Mouse (Mus musculus): ENCODE measurements around the gene Cwc15. TPM values are rescaled to one million over a fixed set of nuclear protein-coding genes. Genes with fewer than 3 reads are reported as not detected.

Cwc15 gene
- polyA plus RNA-seq, 1 experiment: 100 TPM

- no peak for TF ChIP-seq POLR2A (IDR thresholded peaks at IDR 0.05; ENCODE audit: extremely low read depth, insufficient read depth, low read length)
- TF ChIP-seq CTCF (IDR thresholded peaks at IDR 0.05; ENCODE audit: extremely low read depth, insufficient read depth, low read length): no peak
- no peak overlapping the region for H3K4me3 ChIP-seq (ENCODE audit: insufficient read depth, low read length)
- H3K4me1 ChIP-seq (ENCODE audit: control insufficient read depth, insufficient read depth, low read length): no peaks in the 10 kb centered on the region
- no peak overlapping the region for H3K27ac ChIP-seq (ENCODE audit: insufficient read depth, low read length)
Observed at GRCm38 (mm10) chr9:14518105-14518504, 17.7 kb downstream of the Cwc15 start.

GRCm38 (mm10) chr9:14520971-14521670 is 20.7 kb downstream of the Cwc15 start:
- no peak overlapping the region for H3K27ac ChIP-seq (ENCODE audit: insufficient read depth, low read length)
- H3K4me3 ChIP-seq (ENCODE audit: insufficient read depth, low read length): no peak overlapping the region
- TF ChIP-seq POLR2A (IDR thresholded peaks at IDR 0.05; ENCODE audit: extremely low read depth, insufficient read depth, low read length) (no peak), CTCF (IDR thresholded peaks at IDR 0.05; ENCODE audit: extremely low read depth, insufficient read depth, low read length) (no peak)
- H3K4me1 ChIP-seq (ENCODE audit: control insufficient read depth, insufficient read depth, low read length): no peaks in the 10 kb centered on the region

- Histone ChIP-seq H3K4me1 (ENCODE audit: control insufficient read depth, insufficient read depth, low read length) (no peaks in the 10 kb centered on the region), H3K4me3 (ENCODE audit: insufficient read depth, low read length) (no peak overlapping the region), H3K27ac (ENCODE audit: insufficient read depth, low read length) (no peak overlapping the region)
- TF ChIP-seq CTCF (IDR thresholded peaks at IDR 0.05; ENCODE audit: extremely low read depth, insufficient read depth, low read length) (no peak), POLR2A (IDR thresholded peaks at IDR 0.05; ENCODE audit: extremely low read depth, insufficient read depth, low read length) (no peak)
Observed at GRCm38 (mm10) chr9:14521695-14522094, 21.3 kb downstream of the Cwc15 start.

- Histone ChIP-seq H3K4me3 (ENCODE audit: insufficient read depth, low read length) (no peak overlapping the region), H3K4me1 (ENCODE audit: control insufficient read depth, insufficient read depth, low read length) (no peaks in the 10 kb centered on the region), H3K27ac (ENCODE audit: insufficient read depth, low read length) (no peak overlapping the region)
- TF ChIP-seq POLR2A (IDR thresholded peaks at IDR 0.05; ENCODE audit: extremely low read depth, insufficient read depth, low read length) (no peak), CTCF (IDR thresholded peaks at IDR 0.05; ENCODE audit: extremely low read depth, insufficient read depth, low read length) (peak; percentile 89)
Observed at GRCm38 (mm10) chr9:14523408-14524043, 23.1 kb downstream of the Cwc15 start.

- no peak overlapping the region for H3K4me3 ChIP-seq (ENCODE audit: insufficient read depth, low read length)
- no peak for TF ChIP-seq POLR2A (IDR thresholded peaks at IDR 0.05; ENCODE audit: extremely low read depth, insufficient read depth, low read length)
- no peak for TF ChIP-seq CTCF (IDR thresholded peaks at IDR 0.05; ENCODE audit: extremely low read depth, insufficient read depth, low read length)
- H3K27ac ChIP-seq (ENCODE audit: insufficient read depth, low read length): no peak overlapping the region
- H3K4me1 ChIP-seq (ENCODE audit: control insufficient read depth, insufficient read depth, low read length): no peaks in the 10 kb centered on the region
Observed at GRCm38 (mm10) chr9:14530004-14530403, 29.6 kb downstream of the Cwc15 start.

- H3K4me3 ChIP-seq (ENCODE audit: insufficient read depth, low read length): no peak overlapping the region
- H3K27ac ChIP-seq (ENCODE audit: insufficient read depth, low read length): no peak overlapping the region
- TF ChIP-seq POLR2A (IDR thresholded peaks at IDR 0.05; ENCODE audit: extremely low read depth, insufficient read depth, low read length): no peak
- no peak for TF ChIP-seq CTCF (IDR thresholded peaks at IDR 0.05; ENCODE audit: extremely low read depth, insufficient read depth, low read length)
- H3K4me1 ChIP-seq (ENCODE audit: control insufficient read depth, insufficient read depth, low read length): no peaks in the 10 kb centered on the region
Observed at GRCm38 (mm10) chr9:14532283-14532682, 31.9 kb downstream of the Cwc15 start.

GRCm38 (mm10) chr9:14533659-14534058 is 33.2 kb downstream of the Cwc15 start:
- TF ChIP-seq POLR2A (IDR thresholded peaks at IDR 0.05; ENCODE audit: extremely low read depth, insufficient read depth, low read length): no peak
- no peak for TF ChIP-seq CTCF (IDR thresholded peaks at IDR 0.05; ENCODE audit: extremely low read depth, insufficient read depth, low read length)
- no peaks in the 10 kb centered on the region for H3K4me1 ChIP-seq (ENCODE audit: control insufficient read depth, insufficient read depth, low read length)
- H3K27ac ChIP-seq (ENCODE audit: insufficient read depth, low read length): no peak overlapping the region
- H3K4me3 ChIP-seq (ENCODE audit: insufficient read depth, low read length): no peak overlapping the region

- Histone ChIP-seq H3K4me1 (ENCODE audit: control insufficient read depth, insufficient read depth, low read length) (no peaks in the 10 kb centered on the region), H3K27ac (ENCODE audit: insufficient read depth, low read length) (no peak overlapping the region), H3K4me3 (ENCODE audit: insufficient read depth, low read length) (no peak overlapping the region)
- no peak for TF ChIP-seq POLR2A (IDR thresholded peaks at IDR 0.05; ENCODE audit: extremely low read depth, insufficient read depth, low read length)
- no peak for TF ChIP-seq CTCF (IDR thresholded peaks at IDR 0.05; ENCODE audit: extremely low read depth, insufficient read depth, low read length)
Observed at GRCm38 (mm10) chr9:14534833-14535456, 34.5 kb downstream of the Cwc15 start.

- no peak overlapping the region for H3K27ac ChIP-seq (ENCODE audit: insufficient read depth, low read length)
- TF ChIP-seq CTCF (IDR thresholded peaks at IDR 0.05; ENCODE audit: extremely low read depth, insufficient read depth, low read length) (no peak), POLR2A (IDR thresholded peaks at IDR 0.05; ENCODE audit: extremely low read depth, insufficient read depth, low read length) (no peak)
- no peaks in the 10 kb centered on the region for H3K4me1 ChIP-seq (ENCODE audit: control insufficient read depth, insufficient read depth, low read length)
- H3K4me3 ChIP-seq (ENCODE audit: insufficient read depth, low read length): no peak overlapping the region
Observed at GRCm38 (mm10) chr9:14544034-14544757, 43.8 kb downstream of the Cwc15 start.
